Mouse (Mus musculus) bone marrow, adult 2 months (tissue): ENCODE results near the gene Mettl16. TPM values are rescaled to one million over a fixed set of nuclear protein-coding genes. Genes with fewer than 3 reads are reported as not detected.

Experiments
- H3K27ac ChIP-seq: fragments of 200-500 bp; 2 replicates; pipeline ENCODE4 v1.5.1; 2012; ENCODE audit warnings: low read depth, mild to moderate bottlenecking, control low read depth, inconsistent platforms, low read length; ENCODE audit not compliant: control insufficient read depth, poor library complexity, insufficient read depth
- H3K4me1 ChIP-seq: fragments of 200-500 bp; 2 replicates; pipeline ENCODE4 v1.6.1; 2011; ENCODE audit warnings: low read length; ENCODE audit not compliant: control insufficient read depth, insufficient read depth
- H3K4me3 ChIP-seq: fragments of 200-500 bp; replicated peaks from 2 replicates; pipeline ENCODE3; 2011; ENCODE audit warnings: mild to moderate bottlenecking, low read depth, low read length, control low read depth; ENCODE audit not compliant: control insufficient read depth
- CTCF ChIP-seq: fragments of 200-500 bp; IDR thresholded peaks from 2 replicates; pipeline ENCODE4 v1.5.1; 2011; ENCODE audit warnings: low read length, control low read depth; ENCODE audit not compliant: control insufficient read depth, insufficient read depth
- POLR2A ChIP-seq: fragments of 200-500 bp; IDR thresholded peaks from 2 replicates; pipeline ENCODE4 v1.6.1; 2011; ENCODE audit warnings: low read depth, mild to moderate bottlenecking, control low read depth, low read length, borderline replicate concordance; ENCODE audit not compliant: control insufficient read depth
- WGBS: fragments of 180-500 bp; shearing (Covaris S2); methylation state at CpG from one replicate; pipeline ENCODE4 v1.1.7; 2018; 5-methylcytosine and 5-hydroxymethylcytosine counted together
- polyA plus RNA-seq: library from polyadenylated mRNA; stranded (reverse); fragments of >200 nt; gene quantifications from 2 replicates; pipeline ENCODE4 v1.2.4, GENCODE M21; 2011; ENCODE audit warnings: low replicate concordance; ENCODE audit not compliant: missing spikeins, insufficient read depth, insufficient read length

Gene Mettl16
- polyA plus RNA-seq, 1 experiment = 8.4 TPM

DNA sequence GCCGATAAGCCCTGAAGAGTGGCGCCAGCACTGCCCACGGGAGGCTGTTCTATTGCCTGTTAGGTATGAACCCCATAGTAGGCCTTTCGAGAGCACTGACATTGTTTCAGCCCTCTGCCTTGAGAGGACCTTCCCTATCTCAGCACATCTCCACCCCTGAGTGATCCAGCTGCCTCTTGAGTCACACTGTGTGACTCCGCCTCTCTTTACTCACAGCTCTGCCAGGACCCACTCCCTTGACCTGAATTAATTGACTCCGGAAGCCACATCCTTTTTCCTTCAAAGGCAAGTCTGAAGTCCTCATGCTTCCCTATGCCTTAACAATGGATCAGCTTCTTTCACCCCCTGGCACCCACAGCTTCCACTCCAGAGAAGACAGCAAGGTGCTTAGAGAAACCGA is 55.5 kb downstream of the Mettl16 start:
- H3K27ac ChIP-seq = no peak overlapping the region
- no peak overlapping the region for H3K4me3 ChIP-seq
- WGBS = 74% methylated on average over 7 of the region's 7 CpGs
- H3K4me1 ChIP-seq = peaks cover 6% of the 10 kb centered on the region; the same call in 1 of the 2 replicates
- TF ChIP-seq POLR2A = no peak
- no peak for TF ChIP-seq CTCF

DNA sequence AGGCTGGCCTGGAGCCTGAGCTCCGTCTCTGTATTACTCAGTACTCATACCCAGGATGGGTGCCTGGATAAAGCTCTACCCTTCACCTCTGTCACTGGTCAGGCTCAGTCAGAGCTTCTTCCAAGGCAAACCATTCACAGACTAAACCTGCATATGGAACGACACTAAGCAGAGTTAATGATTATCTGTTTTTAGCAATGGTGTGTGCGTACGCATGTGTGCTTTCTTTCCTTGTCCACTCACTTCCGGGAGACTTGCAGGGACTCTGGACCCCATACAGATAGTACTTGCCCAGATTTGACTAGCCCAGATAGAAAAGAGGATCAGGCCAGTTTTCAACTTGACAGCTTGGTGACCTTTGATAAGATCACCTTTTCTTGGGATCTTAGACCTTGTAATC is 56.1 kb downstream of the Mettl16 start:
- Histone ChIP-seq H3K4me1 (peaks cover 6% of the 10 kb centered on the region; the same call in 1 of the 2 replicates), H3K27ac (no peak overlapping the region), H3K4me3 (no peak overlapping the region)
- 86% methylated on average over 5 of the region's 5 CpGs for WGBS
- TF ChIP-seq CTCF (no peak), POLR2A (no peak)

DNA sequence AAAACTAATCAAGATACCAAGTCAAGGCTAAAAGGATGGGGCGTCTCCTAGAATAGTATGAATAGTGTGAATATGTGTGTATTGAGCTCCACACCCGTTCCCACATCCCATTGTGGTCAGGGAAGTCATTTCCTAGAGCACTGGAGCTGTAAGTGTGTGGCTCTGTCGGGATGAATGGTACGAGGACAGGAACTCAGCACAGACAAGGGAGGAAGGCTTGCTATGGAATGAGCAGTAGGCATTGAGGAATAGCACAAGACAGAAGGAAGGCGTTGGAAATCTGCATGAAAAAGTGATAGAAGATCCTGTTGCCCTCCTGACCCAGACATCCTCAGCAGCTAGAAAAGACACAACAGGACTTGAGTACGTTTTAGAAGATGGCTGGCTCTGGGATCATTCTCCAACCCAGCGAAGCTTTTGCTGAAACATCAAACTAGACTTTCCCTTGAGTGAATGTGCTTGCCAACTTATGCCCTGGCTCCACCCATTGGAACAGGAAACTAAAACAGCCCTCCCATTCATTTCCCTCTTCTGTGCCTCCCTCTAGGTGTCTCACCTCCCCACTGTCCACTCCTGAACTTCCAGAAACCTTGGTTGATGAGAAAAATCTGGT is 57.3 kb downstream of the Mettl16 start:
- Histone ChIP-seq H3K4me3 (no peak overlapping the region), H3K4me1 (peaks cover 6% of the 10 kb centered on the region; the same call in 1 of the 2 replicates), H3K27ac (peak overlapping the region; percentile 74; the same call in 1 of the 2 replicates)
- WGBS = 52% methylated on average over 7 of the region's 7 CpGs
- TF ChIP-seq CTCF (no peak), POLR2A (no peak)

DNA sequence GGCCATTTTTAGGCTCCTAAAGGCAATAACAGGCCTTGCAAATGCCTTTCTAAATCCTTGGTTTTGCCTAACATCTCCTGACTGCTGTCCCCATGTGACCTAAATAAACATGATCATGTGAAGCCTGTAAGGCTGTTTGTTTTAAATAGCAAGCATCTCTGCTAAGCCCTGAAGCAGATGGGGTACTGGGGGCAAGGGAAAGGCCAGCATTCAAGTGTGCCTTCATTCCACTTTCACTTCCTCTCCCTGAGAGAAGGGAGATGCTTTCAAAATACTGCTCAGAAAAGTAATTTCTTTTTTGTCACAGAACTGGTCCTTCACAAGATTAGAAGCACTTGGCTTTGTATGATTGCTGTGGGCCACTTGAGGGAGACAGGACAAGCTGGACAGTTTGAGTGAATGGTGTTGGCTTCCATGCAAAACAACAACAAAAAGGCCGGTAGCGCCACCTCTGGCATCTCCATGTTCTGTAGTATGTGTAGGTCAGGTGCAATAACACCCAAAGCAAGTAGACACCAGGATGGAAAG is 57.8 kb downstream of the Mettl16 start:
- TF ChIP-seq CTCF = no peak
- TF ChIP-seq POLR2A = no peak
- H3K4me1 ChIP-seq = peaks cover 8% of the 10 kb centered on the region; the same call in 1 of the 2 replicates
- peak overlapping the region; percentile 74 for H3K27ac ChIP-seq
- H3K4me3 ChIP-seq = no peak overlapping the region
- WGBS = 62% methylated on average over 2 of the region's 2 CpGs

GRCm38 (mm10) chr11:74828965-74829550 is 58.4 kb downstream of the Mettl16 start:
- WGBS = 25% methylated on average over 11 of the region's 11 CpGs

DNA sequence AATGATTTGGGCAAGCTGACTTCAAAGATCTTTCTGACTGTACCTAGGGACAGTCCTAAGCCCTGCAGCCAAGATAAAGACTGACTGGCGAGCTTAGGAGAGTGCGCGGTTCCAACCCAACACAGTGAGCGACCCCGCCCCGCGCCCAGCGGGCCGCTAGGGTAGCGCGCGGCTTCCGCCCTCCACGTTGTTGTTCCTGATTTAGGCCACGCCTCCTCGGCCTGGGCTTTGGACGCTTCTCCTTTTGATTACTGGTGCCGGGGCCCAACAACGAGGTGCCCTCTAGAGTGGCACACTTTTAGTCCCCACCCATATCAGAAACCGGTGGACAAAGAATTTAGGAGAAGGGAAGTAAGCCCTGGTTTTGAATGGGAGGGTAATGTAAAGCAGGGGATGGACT is 59.2 kb downstream of the Mettl16 start:
- H3K27ac ChIP-seq = peak overlapping the region; percentile 85
- peaks cover 10% of the 10 kb centered on the region for H3K4me1 ChIP-seq
- TF ChIP-seq POLR2A (peak; percentile 79; the same call in 1 of the 2 replicates), CTCF (peak; percentile 44; the same call in 1 of the 2 replicates)
- H3K4me3 ChIP-seq = peak overlapping the region; percentile 67
- under 1% methylated on average over 20 of the region's 20 CpGs for WGBS

More at GRCm38 (mm10) chr11:74828965-74829550, 58.4 kb downstream of the Mettl16 start:
- TF ChIP-seq POLR2A (no peak), CTCF (no peak)
- Histone ChIP-seq H3K27ac (peak overlapping the region; percentile 85), H3K4me3 (peak overlapping the region; percentile 48), H3K4me1 (peaks cover 10% of the 10 kb centered on the region)

DNA sequence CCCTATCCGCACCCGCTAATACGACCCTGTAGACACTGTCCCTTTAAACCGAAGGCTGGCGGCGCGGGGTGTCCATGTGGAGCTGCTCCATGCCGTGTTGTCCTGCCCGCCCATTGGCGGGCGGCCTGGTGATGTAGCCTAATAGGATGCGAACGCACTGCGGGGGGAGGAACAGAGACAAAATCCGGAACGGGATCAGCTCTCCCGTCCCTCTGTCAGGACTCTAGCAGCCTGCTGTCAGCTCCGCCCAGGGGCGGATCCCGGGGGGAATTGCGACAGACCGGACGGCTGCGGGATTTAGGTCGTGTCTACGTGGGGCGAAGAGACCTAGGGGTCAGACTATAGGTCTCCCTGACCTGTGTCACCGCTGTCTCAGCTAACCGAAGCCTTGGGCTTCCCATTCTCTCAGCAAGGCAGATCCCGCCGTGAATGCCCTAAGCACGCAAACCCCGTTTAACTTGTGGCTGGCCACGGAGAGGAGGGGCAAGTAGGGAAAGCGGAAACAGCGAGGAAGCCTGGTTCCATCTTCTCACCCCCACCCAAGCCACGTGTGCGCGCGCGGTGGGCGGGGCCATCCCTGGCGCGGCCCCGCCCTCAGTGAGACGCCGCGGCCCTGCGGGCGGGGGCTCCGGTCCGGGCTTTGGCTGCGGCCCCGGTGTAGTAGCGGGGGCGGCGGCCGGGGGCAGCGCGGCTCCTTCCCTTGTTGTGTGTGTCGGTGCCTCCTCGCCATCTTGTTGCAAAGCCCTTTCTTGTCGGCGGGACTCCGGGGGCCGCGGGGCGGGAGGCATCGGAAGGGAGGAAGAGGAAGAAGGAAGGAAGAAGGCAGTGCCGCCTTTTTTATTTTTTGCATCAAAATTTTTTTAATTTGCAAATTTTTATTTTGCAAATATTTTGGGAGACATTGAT is 59.9 kb downstream of the Mettl16 start, which contains the start of gene Mnt:
TSS of gene Mnt (plus strand) at position 665 of the 906 bp plus-strand sequence.
- H3K4me1 ChIP-seq = peaks cover 10% of the 10 kb centered on the region
- peak within 1 kb of the TSS; percentile 85 for H3K27ac ChIP-seq
- under 1% methylated on average over 70 of the region's 70 CpGs for WGBS
- peak within 1 kb of the TSS; percentile 67 for H3K4me3 ChIP-seq
- TF ChIP-seq CTCF = no peak
- peak; percentile 62; the same call in 1 of the 2 replicates for TF ChIP-seq POLR2A
